Mouse (Mus musculus) layer of hippocampus, postnatal 25 days (tissue): ENCODE measurements around the gene Ccnl1. TPM values are rescaled to one million over a fixed set of nuclear protein-coding genes. Genes with fewer than 3 reads are reported as not detected.

ENCODE experiments used
- DNase-seq, 2 experiments: peaks; one replicate each; pipeline ENCODE4 v3.0.0; 2022; ENCODE audit warnings: mixed read lengths in 2 of 2, low spot score in 1 of 2; ENCODE audit errors: extremely low spot score in 1 of 2
- total RNA-seq, 2 experiments: library from RNA; stranded (reverse); gene quantifications; 2 replicates each; pipeline ENCODE4 v1.2.3; 2021

Ccnl1 gene
- total RNA-seq, 2 experiments from 2014 or later: 50.5 to 61.3 TPM

DNA sequence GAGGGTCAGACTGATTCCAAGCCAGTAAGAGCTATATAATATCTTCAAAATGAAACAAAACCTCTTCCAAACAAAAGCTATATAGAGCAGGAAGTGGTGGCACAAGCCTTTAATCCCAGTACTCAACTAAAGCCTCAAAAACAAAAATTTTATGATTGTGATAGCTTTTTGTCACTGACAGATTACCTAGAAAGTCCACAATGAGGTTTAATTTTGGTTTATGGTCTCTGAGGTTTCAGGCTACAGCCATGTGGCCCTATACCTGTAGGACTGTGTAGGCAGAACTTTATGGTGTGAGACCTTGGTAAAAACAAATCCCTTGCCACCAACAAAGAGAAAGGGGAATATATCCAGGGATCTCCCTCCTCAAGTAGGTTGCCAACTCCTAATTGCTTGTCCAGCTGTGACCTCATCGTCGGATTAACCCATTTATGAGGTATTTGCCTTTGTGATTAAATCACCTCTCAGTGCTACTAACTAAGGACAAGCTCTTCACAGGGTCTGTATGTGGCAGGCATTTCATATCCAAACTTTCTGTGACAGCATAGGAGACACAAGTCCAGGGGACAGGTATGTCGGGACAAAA, 1.5 kb upstream of the Ccnl1 start:
- no peak for DNase-seq

DNA sequence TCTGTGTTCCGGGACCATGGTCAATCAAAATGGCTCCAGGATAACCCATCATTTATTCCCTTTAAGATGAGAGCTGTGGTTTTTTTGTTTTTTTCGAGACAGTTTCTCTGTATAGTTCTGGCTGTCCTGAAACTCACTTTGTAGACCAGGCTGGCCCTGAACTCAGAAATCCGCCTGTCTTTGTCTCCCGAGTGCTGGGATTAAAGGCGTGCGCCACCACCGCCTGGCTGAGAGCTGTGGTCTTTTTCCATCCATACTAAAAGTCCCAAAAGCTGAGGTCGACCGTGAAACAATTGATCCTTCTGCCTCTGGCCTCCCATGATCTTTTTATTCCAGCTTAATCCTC, 764 bp upstream of the Ccnl1 start:
- no peak for DNase-seq

DNA sequence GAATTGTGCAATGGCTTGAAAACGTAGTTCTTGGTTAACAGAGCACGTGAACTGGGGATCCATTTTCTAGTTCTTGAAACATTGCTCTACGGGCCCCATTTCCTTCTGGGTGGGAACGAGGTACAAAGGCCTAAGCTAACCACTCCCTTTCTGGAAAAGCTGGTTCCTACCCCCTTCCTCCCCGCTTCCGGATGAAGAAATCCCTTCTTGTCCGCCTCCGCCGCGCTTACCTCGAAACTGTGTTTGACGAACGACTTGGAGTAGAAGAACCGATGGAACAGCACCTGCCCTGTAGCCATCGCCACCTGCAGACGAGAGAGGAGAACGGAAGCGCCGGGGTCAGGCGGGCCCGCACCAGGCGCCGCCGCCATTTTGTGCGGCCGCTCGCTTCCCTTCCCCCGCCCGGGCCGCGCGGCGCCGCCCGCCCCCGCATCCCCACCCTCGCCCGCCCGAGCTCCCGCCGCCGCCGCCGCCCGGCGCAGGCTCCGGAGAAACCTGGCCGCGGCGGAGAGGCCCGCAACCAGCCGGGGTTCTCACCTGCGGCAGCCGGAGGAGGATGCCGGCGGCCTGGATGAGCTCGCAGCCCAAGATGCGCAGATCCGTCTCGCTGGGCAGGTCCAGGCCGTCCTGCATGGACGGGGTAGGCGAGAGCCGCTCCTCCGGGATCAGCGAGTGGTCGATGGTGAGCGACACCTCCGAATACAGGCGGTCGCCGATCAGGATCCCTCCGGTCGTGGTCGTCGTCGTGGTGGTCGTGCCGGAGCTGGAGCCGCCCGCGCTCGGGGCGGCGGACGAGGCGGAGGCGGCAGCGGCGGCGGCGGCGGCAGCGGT, 563 bp downstream of the Ccnl1 start:
- DNase-seq: peak; percentile 32 to 33

DNA sequence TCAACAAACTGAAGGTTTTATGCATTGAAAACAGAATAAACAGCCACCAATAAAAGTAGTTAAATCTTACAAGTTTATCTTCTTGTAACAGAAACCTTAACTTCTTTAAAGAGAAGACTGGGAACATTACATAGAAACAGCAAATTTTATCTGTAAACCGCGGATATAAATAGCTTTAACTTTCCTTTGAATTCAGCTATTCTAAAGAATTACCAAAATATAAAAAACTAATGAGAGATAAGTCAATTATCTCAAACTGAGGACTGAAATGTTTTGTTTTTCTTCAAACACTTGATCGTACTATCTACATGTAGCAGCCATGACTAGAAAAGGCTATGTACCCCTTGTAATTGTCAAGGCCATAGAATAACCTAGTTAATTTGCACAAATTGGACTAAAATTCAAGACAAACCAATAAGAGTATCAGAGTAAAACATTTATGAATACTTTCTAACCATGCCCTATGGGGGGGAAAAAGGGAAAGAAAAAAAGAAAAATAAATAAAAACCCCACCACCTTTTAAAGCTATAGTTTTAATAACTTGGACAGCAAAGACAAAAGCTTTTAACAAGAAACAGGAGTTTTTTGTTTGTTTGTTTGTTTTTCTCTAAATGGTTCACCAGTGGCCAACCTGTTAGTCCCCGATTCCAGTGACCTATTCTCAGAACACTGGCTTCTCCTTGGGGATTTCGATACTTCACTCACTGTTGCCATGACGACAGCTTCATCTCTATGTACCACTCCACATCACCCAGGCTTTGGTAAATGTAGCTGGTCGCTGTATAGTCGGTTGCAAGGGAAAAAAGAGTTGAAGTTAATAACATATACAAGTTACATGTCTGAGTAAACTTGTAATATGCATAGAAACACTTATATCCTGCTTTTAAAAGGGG, 3.3 kb downstream of the Ccnl1 start:
- no peak for DNase-seq

DNA sequence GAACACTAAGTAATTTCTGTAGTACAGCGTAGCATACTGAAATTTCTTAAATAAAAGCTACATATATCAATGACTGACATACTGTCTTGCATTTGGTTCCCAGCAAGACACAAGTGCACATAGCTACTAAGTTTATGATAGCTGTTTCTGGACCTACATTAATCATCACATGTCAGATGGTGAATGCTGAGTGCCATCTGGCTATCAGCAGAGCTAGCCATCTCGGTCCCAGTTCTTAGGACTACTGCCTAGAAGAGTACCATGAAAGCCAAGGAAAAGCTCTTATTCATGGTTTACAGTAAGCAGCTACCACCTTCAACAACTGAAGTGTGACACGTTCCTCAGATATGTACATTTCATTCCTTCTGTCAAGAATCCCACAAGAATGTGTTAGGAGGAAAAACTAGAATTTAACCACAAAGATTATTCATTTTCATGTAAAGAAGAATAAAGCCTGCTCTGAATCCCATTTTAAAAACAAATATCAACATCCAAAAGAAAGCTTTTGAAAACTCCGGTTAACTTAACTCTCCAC, 7.2 kb downstream of the Ccnl1 start:
- no peak for DNase-seq

DNA sequence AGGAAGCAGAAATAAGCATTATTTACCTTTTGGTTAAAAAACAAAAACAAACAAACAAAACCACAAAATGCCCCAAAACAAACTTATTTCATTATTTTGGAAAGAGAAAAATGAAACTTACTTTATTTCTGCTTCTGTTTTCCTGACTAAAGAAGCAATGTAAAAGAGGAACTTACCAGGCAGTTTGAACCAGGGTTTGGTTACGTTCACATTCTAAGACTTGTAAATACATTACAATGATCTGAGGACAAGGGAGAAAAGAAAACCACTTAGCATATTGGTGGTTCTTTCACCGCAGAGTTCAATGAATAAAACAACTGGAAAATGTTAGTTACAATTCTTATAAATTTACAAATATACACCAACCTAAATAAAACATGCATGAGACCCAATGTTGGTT, 7.7 kb downstream of the Ccnl1 start:
- no peak for DNase-seq

DNA sequence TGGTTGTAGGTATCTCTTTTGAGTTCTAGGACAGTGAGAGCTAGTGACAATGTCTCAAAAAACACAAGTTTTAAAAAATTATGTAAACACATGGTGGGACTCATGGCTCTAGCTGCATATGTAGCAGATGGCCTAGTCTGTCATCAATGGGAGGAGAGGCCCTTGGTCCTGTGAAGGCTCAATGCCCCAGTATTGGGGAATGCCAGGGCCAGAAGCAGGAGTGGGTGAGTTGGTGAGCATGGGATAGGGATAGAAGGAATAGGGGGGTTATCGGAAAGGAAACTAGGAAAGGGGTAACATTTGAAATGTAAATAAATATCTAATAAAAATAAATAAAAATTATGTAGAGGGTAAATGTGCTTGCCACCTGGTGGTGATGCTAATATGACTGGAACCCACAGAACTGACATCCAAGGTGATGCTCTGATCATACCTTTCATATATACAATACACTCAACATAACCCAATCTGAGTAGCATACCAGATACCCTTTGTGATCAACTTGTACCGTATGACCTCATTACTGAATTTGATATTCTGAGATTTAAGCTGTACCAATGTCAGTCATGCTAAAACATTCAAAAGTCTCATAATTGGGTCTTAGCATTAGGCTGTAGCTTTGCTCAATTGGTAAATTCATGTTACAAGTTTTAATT, 12.6 kb downstream of the Ccnl1 start:
- DNase-seq: no peak

DNA sequence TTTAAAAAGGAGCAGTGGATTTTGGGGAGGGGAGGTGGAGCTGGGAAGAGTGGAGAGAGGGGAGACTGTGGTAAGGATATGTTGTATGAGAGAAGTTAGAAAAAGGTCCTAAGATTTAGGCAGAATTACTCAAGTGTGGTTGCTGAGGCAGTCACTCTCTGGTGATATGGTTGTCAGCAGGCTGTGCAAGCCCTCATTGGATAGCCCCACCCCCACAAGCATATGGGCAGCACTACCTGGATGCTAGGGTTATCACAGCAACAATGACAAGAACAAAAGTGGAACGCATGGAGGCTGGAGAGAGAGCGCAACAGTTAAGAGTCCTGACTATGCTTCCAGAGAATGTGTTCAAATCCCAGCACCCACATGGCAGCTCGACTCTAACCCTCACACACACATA, 13.3 kb downstream of the Ccnl1 start:
- no peak for DNase-seq

DNA sequence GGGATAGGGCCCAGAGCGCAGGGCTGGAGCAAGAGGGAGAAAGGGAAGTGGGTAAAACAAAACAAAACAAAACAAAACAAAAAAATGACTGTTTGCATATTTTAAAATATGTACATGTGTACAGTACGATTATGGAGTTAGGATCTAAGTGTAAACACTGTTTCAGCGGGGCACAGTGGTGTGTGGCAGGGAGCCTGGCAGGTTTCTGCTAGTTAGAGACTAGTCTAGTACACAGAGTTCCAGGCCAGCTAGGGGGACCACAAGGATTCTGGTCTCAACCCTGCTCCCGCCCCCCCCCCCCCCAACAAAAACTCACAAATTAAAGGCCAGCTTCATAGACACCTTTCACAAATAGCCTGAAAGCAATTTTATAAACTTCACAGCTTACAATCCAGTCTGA, 14.6 kb downstream of the Ccnl1 start:
- no peak for DNase-seq

DNA sequence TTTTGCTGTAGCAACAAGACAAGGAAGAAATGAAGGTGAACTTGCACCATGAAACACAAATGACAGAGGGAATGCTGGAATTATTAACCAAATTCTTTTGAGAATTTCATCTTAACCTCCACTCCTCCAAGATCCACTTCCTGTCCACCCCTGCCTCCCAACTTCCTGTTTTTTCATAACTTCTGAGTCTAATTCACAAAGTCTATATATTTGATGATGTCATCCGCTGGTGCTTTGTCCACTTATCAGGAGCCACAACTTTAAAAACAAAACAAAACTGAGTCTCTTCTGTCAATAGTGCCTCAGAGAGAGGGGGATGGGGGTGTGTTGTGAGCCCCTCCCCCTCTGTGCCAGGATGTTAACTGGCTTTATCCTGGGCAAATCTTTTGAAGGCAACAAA, 17.0 kb downstream of the Ccnl1 start:
- DNase-seq: no peak

DNA sequence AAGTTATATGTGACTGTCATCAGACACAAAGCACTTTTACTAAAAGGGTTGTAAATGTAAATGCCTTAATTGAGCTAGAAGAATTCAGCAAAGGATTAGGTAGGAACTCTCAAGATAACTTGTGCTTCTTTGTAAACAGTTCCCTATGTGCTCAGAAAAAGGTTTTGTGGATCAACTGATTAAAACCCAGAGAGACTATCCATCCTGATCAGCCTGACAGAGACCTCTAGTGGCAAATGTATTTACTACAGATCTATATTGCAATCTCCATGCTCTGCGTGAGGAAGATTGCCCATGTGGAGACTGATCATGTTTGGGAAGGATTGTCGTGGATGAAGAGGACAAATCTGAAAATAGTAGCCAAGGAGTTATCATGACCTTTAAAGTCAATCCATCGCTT, 19.8 kb downstream of the Ccnl1 start:
- DNase-seq: no peak

DNA sequence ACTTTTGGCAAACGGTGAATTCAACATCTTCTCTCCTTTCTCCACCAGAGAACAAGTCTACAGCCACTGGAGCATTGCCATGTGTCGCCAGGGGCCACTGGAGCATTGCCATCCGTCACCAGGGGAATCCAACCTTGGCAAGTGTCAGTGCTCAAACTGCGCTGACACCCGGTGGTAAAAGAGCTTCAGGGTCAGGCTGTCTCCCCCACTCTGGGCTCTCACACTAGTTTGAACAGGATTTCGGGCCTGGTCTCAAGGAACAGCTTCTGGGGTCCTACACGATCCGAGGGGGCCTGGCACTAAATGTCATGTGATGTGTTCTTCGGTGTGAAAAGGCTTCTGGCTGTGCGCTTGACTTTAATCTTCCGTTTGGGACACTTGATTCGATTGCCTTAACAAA, 21.7 kb downstream of the Ccnl1 start:
- no peak for DNase-seq

DNA sequence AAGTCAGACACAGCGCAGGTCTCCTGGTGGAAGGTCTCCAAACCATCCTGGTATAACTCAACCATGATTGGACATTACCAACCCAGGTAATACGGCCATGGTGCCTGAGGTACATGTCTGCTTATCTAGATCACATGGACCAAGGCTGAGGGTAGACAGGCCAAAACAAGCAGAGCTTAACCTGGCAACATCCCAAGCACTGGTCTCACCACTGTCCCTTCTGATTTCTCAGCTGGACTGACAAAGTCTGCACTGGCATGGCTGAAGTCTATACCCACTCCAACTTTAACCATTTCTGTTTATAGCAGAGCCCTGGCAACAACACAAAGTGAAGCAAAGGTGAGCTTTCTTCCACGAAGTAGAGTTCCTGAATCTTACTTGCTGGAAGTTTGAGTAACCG, 22.9 kb downstream of the Ccnl1 start:
- no peak for DNase-seq

DNA sequence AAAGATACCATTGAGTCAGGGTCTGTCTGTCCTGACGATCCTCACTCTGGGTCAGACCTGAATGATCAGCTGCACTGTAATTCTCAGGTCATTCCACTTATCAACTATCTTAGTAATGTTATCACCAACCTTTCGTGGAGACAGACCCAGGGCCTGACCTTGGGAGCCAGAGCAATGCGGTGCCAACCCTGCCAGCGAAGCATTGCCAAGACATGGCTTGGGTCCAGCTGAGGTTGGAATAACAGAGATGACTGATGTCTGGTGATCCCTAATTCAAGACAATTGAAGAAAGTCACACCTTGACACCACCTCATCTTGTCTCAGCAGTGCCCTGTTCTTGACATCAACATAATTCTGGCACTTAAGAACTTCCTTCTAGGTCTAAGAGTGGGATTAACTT, 24.3 kb downstream of the Ccnl1 start:
- DNase-seq: no peak

DNA sequence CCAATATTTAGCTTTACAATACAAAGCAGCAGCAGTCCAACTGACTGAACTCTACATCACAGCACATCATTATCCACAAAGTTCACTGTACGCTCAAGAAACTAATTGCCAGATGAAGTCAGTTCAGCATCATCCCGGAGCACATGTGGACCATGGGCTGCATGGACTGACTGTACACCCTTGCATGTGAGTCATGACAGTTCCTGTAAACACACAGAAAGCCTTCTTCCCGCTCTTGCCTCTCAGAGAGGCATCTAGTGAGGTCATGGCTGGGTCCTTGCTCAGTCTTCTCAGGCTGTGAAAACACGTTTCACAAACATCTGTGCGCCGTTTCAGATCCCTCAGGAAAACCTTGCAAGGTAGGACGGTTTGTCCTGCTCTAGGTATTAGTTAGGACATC, 26.5 kb downstream of the Ccnl1 start:
- DNase-seq: no peak

DNA sequence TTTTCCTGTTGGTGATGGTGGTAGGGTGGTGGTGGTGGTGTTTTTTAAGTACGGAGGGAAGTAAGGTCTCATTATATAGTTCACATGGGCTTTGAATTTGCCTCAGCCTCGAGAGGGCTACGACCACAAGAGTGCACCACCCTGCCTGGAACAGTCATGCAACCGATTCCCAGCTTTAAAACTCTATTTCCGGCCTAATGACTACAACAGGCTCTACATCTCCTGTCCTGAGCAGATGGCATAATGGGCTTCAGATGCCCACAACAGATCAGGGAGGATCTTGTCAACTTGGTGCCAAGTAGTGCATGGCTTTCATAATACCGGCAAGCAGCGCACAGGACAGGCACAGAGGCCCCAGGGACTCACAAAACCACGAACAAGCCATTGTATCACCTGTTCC, 27.4 kb downstream of the Ccnl1 start:
- DNase-seq: no peak

DNA sequence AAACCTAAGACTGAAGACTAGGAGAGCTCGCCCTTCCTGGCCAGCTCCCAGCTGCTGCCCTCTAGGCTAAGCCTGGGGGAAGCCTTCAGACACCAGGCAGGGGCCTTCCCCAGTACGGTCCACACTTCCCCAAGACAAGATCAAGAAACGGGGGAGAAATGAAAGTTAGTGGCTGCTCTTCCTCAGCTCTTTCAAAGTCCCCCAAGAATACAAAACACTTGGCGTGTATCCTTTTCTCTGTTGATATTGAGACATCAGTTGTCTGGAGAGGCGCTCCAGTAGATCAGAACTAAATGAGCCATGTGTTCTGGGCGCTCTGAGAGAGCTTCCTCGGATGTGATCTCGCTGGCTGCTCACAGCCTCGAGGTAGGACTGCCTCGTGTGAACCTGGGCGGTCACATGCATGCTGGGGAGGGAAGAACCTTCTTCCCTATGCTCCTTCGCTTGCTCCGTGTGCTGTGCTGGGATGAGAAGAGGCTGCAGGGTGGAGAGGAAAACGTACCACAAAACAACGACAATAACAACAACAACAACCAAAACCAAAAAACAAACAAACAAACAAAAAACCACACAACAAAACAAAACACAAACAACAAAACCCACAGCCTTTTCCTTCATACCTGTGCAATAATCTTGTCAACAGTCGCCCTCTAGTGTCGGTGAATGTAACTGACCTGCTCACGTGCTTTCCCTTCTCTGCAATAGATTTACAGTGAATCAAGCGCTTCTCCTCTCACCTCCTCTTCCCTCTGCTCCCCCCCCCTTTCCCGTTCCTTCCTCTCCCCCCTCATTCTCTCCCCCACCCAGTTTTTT, 28.0 kb downstream of the Ccnl1 start:
- DNase-seq: peak; percentile 36 to 78

DNA sequence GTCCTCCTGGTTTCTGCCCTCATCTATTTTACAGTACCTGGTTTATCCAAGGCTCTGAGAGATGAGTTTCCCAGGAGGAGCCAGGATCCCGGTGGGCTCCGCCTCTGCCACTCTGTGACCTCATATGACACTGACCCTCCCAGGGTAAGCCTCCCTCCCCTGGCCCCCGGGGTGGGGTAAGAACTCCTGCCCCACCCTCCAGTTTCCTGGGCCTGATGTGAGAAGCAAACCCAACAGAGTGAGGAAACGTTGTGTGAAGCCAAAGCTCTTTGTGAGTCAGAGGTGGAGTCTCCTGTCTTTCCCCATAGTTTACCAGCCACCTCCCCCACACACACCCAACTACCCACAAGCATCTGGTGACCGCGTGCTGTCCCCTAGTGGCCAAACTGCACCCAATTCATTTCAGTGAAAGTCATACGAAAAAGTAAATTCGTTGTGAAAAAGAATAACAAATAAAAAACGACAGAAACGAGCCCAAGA, 28.7 kb downstream of the Ccnl1 start:
- DNase-seq: peak; percentile 28 to 69

DNA sequence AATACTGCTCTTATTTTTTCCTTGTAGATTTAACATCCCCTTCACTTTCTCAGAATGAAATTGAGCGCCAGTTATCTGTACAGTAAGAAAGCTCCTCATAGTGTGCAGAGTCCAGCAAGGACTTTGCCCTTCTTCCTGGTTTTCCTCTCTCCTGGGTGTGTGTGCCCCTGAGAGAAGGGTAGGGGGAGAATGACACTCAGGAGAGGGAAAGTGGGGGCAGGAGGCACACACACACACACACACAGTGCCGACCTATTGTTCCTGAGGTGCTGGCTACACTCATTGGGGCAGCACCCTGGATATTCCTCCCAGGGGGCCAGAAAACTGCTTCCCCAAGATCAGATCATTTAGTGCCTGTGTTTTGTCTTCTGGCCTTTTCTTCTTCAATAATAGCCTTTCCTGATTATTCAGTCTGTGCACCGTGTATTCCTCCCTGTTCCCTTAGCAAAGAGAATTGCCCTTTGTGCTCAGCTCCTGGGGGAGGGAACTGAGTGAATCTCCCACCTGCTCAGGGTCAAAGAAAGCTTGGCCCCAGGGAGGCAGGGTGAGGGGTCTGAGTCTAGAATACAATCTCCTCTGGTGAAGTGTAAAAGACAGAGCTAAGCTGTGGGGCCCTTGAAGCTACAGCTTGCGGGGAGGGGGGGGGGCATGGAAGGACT, 29.3 kb downstream of the Ccnl1 start:
- no peak for DNase-seq
